Mouse (Mus musculus) liver, embryonic 15.5 days (tissue): ENCODE measurements around the gene Obscn. TPM values are rescaled to one million over a fixed set of nuclear protein-coding genes. Genes with fewer than 3 reads are reported as not detected.
A peak's percentile ranks its signal among the peaks of the same experiment; 100 is the strongest.

Source experiments
- ATAC-seq: fragments of 200-750 bp; cut with Nextera tagmentation; 2 replicates; pipeline ENCODE4 v1.8.0; 2017; ENCODE audit warnings: moderate number of reproducible peaks, mild to moderate bottlenecking, moderate library complexity; ENCODE audit not compliant: insufficient read depth
- H3K27ac ChIP-seq: fragments of 300-500 bp; sonication (generic); replicated peaks from 2 replicates; pipeline ENCODE4 v1.5.1; 2015; ENCODE audit warnings: mild to moderate bottlenecking, inconsistent platforms
- H3K27me3 ChIP-seq: fragments of 300-500 bp; sonication (generic); 2 replicates; pipeline ENCODE4 v1.6.1; 2015; ENCODE audit warnings: mild to moderate bottlenecking, inconsistent platforms
- H3K36me3 ChIP-seq: fragments of 300-500 bp; sonication (generic); replicated peaks from 2 replicates; pipeline ENCODE4 v1.6.1; 2015; ENCODE audit warnings: moderate library complexity, mild to moderate bottlenecking, inconsistent platforms
- H3K4me1 ChIP-seq: fragments of 300-500 bp; sonication (generic); replicated peaks from 2 replicates; pipeline ENCODE4 v1.6.1; 2015; ENCODE audit warnings: inconsistent platforms
- H3K4me2 ChIP-seq: fragments of 300-500 bp; sonication (generic); 2 replicates; pipeline ENCODE4 v1.6.1; 2015; ENCODE audit warnings: moderate library complexity, mild to moderate bottlenecking, inconsistent platforms
- H3K4me3 ChIP-seq: fragments of 300-500 bp; sonication (generic); replicated peaks from 2 replicates; pipeline ENCODE4 v1.5.1; 2015; ENCODE audit warnings: mild to moderate bottlenecking, inconsistent platforms
- H3K9ac ChIP-seq: fragments of 300-500 bp; sonication (generic); 2 replicates; pipeline ENCODE4 v1.6.1; 2015; ENCODE audit warnings: moderate library complexity, mild to moderate bottlenecking, inconsistent platforms
- H3K9me3 ChIP-seq: fragments of 300-500 bp; sonication (generic); replicated peaks from 2 replicates; pipeline ENCODE4 v1.6.1; 2016; ENCODE audit warnings: inconsistent platforms
- WGBS: fragments of 180-500 bp; shearing (Covaris S2); methylation state at CpG from one replicate; pipeline ENCODE4 v1.1.7; 2015; ENCODE audit warnings: mixed read lengths; ENCODE audit not compliant: insufficient replicate concordance; 5-methylcytosine and 5-hydroxymethylcytosine counted together
- polyA plus RNA-seq: library from polyadenylated mRNA; unstranded; fragments of >200 nt; fragmentation: Nextera tagmentation; extraction: Ambion mirVana; gene quantifications from 2 replicates; pipeline ENCODE4 v1.2.1, GENCODE M21; 2015

Gene Obscn
- polyA plus RNA-seq, 1 experiment from 2014 or later = 0.30 TPM

DNA sequence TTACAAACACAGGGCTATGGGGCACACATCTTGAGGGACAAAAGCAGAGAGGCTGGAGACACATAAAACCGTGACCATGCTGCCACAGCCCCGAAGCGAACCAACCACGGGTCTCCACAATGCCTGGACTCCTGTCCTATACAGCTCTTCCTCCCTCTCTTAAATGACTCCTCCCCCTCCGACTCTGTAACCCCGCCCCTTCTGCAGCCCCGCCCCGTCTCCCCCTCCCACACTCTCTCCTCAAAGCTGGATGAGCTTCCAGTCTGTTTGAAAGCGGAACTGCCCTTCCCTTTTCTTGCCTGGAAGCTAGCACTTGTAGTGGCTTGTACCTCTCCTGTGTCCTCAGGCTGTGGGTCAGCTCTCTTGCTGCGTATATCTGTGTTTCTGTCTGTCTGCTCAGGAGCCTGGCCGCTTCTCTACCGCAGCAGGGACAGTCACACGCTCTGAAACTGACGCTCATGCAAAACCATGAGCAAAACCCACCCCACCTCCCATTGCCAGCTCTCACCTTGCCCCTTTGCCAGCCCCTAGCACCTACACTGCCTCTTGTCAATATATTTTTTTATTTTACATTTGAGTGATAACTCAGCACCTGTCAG lies 5.7 kb upstream of the Obscn start:
- H3K9me3 ChIP-seq = no peaks in the 10 kb centered on the region
- 0 out of 2 replicates have a peak, but pooled peaks have one; percentile 28 for ATAC-seq
- no peaks in the 10 kb centered on the region for H3K36me3 ChIP-seq
- no peak overlapping the region for H3K27ac ChIP-seq
- H3K9ac ChIP-seq = no peak overlapping the region
- H3K4me1 ChIP-seq = peaks cover 7% of the 10 kb centered on the region; the same call in 1 of the 2 replicates
- peaks cover 40% of the 10 kb centered on the region for H3K27me3 ChIP-seq
- 6% methylated on average over 14 of the region's 14 CpGs for WGBS
- peak overlapping the region; percentile 42 for H3K4me2 ChIP-seq
- H3K4me3 ChIP-seq = no peak overlapping the region

- no peaks in the 10 kb centered on the region for H3K9me3 ChIP-seq
- WGBS = 56% methylated on average over 19 of the region's 19 CpGs
- H3K4me1 ChIP-seq = peaks cover 10% of the 10 kb centered on the region; the same call in 1 of the 2 replicates
- ATAC-seq = no peak
- H3K27me3 ChIP-seq = peaks cover 63% of the 10 kb centered on the region
- H3K4me2 ChIP-seq = no peak overlapping the region
- no peak overlapping the region for H3K27ac ChIP-seq
- no peak overlapping the region for H3K4me3 ChIP-seq
- no peak overlapping the region for H3K9ac ChIP-seq
- no peaks in the 10 kb centered on the region for H3K36me3 ChIP-seq
These were observed 2.6 kb upstream of the Obscn start for GRCm38 (mm10) chr11:59138537-59139486.

DNA sequence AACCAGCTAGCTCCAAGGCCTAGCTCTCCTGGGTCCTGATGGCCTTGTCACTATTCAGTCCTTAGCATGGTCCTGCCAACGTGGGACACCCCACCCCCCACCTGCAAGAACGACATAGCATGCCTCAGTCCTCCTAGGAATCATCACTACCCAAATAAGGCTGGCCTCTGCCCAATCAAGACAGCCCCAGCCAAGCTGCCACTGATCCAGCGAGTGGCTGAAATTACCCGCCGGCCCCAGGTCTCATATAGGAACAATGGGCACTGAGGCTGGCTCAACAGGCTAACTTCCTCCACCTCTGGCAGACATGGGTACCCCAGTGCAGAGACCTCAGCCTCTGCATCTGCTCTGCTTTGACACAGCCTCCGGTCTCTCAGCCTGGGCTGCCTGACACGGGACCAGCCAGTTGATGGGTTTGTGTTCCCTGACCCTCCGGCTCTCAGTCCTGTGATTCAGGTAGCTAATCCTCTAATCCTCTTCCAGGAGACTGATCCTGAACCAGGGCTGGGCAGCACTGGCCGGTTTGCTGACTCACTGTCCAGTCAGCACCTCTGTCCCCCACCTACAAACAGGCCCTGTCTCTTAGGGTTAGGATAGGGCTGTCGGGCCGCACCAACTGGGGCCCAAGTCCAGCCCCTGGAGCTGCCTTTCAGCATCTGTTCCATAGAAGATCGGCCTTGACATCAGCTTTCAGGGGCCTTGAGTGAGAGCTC lies 948 bp upstream of the Obscn start:
- no peaks in the 10 kb centered on the region for H3K36me3 ChIP-seq
- H3K27me3 ChIP-seq = peaks cover 80% of the 10 kb centered on the region
- H3K4me1 ChIP-seq = peaks cover 10% of the 10 kb centered on the region; the same call in 1 of the 2 replicates
- WGBS = 61% methylated on average over 12 of the region's 12 CpGs
- no peak overlapping the region for H3K9ac ChIP-seq
- no peaks in the 10 kb centered on the region for H3K9me3 ChIP-seq
- no peak overlapping the region for H3K4me3 ChIP-seq
- no peak overlapping the region for H3K4me2 ChIP-seq
- ATAC-seq = no peak
- H3K27ac ChIP-seq = no peak overlapping the region

DNA sequence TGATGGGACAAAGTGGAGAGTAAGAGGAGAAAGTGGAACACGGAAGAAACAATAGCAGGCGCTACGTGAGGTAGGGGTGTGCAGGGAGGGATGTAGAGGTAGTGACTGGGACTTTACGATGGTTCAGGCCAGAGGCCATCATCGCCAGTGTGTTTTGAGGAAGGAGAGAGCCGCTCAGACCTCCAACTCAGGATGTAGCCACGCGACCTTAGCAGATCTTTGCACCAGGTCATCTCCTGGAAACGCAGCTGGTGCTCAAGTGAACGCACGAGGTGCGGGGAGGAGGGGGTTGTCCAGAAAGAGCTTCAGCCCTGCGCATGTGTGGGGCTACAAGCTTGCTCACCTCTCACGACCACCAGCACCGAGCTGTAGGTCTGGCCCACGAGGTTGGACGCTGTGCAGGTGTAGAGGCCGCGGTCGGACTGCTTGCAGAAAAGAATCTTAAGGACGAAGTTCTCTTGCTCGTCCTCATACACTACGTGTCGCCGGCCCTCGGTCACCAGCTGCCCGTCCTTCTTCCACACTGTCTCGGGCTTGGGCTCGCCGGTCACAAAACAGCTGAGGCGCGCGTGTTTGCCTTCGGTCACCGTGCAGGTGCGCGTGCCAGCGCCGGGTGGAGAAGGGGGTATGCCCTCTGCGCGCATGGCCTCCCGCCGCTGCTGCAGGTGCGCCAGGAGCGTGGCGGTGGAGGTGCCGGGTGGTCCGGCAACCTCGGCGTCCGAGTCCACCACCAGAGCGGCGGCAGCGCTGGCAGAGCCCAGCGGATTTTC lies 966 bp downstream of the Obscn start:
- Histone ChIP-seq H3K4me2 (no peak overlapping the region), H3K27me3 (peaks cover 89% of the 10 kb centered on the region), H3K36me3 (no peaks in the 10 kb centered on the region), H3K9ac (no peak overlapping the region), H3K4me3 (no peak overlapping the region), H3K4me1 (0 out of 2 replicates have a peak, but pooled peaks cover 4% of the 10 kb centered on the region), H3K9me3 (no peaks in the 10 kb centered on the region), H3K27ac (no peak overlapping the region)
- WGBS = 8% methylated on average over 55 of the region's 55 CpGs
- ATAC-seq = no peak

- H3K36me3 ChIP-seq = no peaks in the 10 kb centered on the region
- ATAC-seq = no peak
- no peak overlapping the region for H3K4me3 ChIP-seq
- H3K9ac ChIP-seq = no peak overlapping the region
- no peak overlapping the region for H3K27ac ChIP-seq
- H3K27me3 ChIP-seq = peaks cover 90% of the 10 kb centered on the region
- H3K4me2 ChIP-seq = no peak overlapping the region
- 6% methylated on average over 34 of the region's 35 CpGs for WGBS
- no peaks in the 10 kb centered on the region for H3K9me3 ChIP-seq
- H3K4me1 ChIP-seq = 0 out of 2 replicates have a peak, but pooled peaks cover 4% of the 10 kb centered on the region
These were observed 1.7 kb downstream of the Obscn start for GRCm38 (mm10) chr11:59134373-59134997.

- Histone ChIP-seq H3K36me3 (no peaks in the 10 kb centered on the region), H3K27me3 (peaks cover 66% of the 10 kb centered on the region), H3K4me2 (no peak overlapping the region), H3K4me1 (0 out of 2 replicates have a peak, but pooled peaks cover 4% of the 10 kb centered on the region), H3K9me3 (no peaks in the 10 kb centered on the region), H3K27ac (no peak overlapping the region), H3K4me3 (no peak overlapping the region), H3K9ac (no peak overlapping the region)
- WGBS = 63% methylated on average over 2 of the region's 3 CpGs
- no peak for ATAC-seq
These were observed 4.1 kb downstream of the Obscn start for GRCm38 (mm10) chr11:59132065-59132464.

GRCm38 (mm10) chr11:59131348-59131919 lies 4.8 kb downstream of the Obscn start:
- Histone ChIP-seq H3K27ac (no peak overlapping the region), H3K36me3 (no peaks in the 10 kb centered on the region), H3K27me3 (peaks cover 60% of the 10 kb centered on the region), H3K9me3 (no peaks in the 10 kb centered on the region), H3K4me2 (no peak overlapping the region), H3K4me1 (0 out of 2 replicates have a peak, but pooled peaks cover 4% of the 10 kb centered on the region), H3K9ac (no peak overlapping the region), H3K4me3 (no peak overlapping the region)
- 63% methylated on average over 18 of the region's 18 CpGs for WGBS
- no peak for ATAC-seq

DNA sequence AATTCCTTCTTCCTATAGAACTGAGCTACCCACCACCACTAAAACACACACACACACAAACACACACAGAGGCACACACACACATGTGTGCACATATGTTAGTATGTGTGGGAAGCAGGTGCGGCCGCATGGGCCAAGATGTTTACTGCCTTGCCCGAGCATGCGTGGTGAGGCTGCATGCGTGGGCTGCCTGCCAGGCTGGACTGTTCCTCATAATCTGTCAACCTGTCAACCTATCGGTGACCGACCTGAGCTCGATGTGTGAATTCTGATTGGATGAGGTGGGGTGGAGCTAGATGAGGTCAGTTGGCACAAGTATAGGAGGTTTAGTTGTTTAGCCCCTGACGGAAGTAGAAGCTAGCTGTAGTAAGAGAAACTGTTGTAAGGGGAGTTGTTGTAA lies 5.4 kb downstream of the Obscn start:
- Histone ChIP-seq H3K27me3 (peaks cover 53% of the 10 kb centered on the region), H3K9ac (no peak overlapping the region), H3K4me2 (no peak overlapping the region), H3K9me3 (no peaks in the 10 kb centered on the region), H3K36me3 (no peaks in the 10 kb centered on the region), H3K4me3 (no peak overlapping the region), H3K4me1 (0 out of 2 replicates have a peak, but pooled peaks cover 4% of the 10 kb centered on the region), H3K27ac (no peak overlapping the region)
- no peak for ATAC-seq
- WGBS = 68% methylated on average over 9 of the region's 9 CpGs

GRCm38 (mm10) chr11:59105945-59106344 lies 30.3 kb downstream of the Obscn start:
- ATAC-seq = no peak
- Histone ChIP-seq H3K27ac (no peak overlapping the region), H3K27me3 (no peaks in the 10 kb centered on the region), H3K4me1 (no peaks in the 10 kb centered on the region), H3K9me3 (no peaks in the 10 kb centered on the region), H3K9ac (no peak overlapping the region), H3K4me2 (no peak overlapping the region), H3K4me3 (no peak overlapping the region), H3K36me3 (no peaks in the 10 kb centered on the region)
- WGBS = 79% methylated on average over 5 of the region's 5 CpGs

DNA sequence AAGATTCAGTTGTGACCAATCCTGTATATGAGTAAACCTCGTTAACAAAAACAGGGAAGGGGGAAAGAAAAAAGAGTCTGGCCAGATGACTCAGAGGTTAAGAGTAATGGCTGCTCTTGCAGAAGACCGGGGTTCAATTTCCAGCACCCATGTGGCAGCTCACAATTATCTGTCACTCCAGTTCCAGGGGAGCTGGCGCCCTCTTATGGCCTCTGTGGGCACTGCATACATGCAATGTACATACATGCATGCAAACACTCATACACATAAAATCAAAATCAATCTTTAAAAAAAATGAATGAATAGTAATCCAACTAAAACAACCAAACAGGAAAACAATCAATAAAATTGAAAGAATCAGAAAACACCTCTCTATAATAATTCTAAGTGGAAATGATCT lies 33.9 kb downstream of the Obscn start:
- H3K36me3 ChIP-seq = no peaks in the 10 kb centered on the region
- no peak overlapping the region for H3K9ac ChIP-seq
- 50% methylated on average over 3 of the region's 3 CpGs for WGBS
- H3K27me3 ChIP-seq = 0 out of 2 replicates have a peak, but pooled peaks cover 6% of the 10 kb centered on the region
- no peak for ATAC-seq
- no peaks in the 10 kb centered on the region for H3K9me3 ChIP-seq
- H3K27ac ChIP-seq = no peak overlapping the region
- H3K4me1 ChIP-seq = no peaks in the 10 kb centered on the region
- H3K4me3 ChIP-seq = no peak overlapping the region
- no peak overlapping the region for H3K4me2 ChIP-seq
